Mouse (Mus musculus) cortical plate, adult 2 months (tissue): ENCODE results near the gene Mt4. TPM values are rescaled to one million over a fixed set of nuclear protein-coding genes. Genes with fewer than 3 reads are reported as not detected.
A peak's percentile ranks its signal among the peaks of the same experiment; 100 is the strongest.

Experiments
- H3K27ac ChIP-seq: fragments of 200-500 bp; 2 replicates; pipeline ENCODE4 v1.5.1; 2012; ENCODE audit warnings: low read length, control low read depth, inconsistent platforms; ENCODE audit not compliant: insufficient read depth
- H3K4me1 ChIP-seq: fragments of 200-500 bp; 2 replicates; pipeline ENCODE4 v1.6.1; 2011; ENCODE audit warnings: low read length; ENCODE audit not compliant: control insufficient read depth, insufficient read depth
- H3K4me3 ChIP-seq: fragments of 200-500 bp; 2 replicates; pipeline ENCODE4 v1.5.1; 2011; ENCODE audit warnings: mild to moderate bottlenecking, low read length, control low read depth; ENCODE audit not compliant: insufficient read depth
- CTCF ChIP-seq: fragments of 200-500 bp; IDR thresholded peaks from 2 replicates; pipeline ENCODE4 v1.5.1; 2011; ENCODE audit warnings: mild to moderate bottlenecking, control low read depth, low read length; ENCODE audit not compliant: insufficient read depth; ENCODE audit errors: extremely low read depth
- POLR2A ChIP-seq: fragments of 200-500 bp; IDR thresholded peaks from 2 replicates; pipeline ENCODE4 v1.6.1; 2011; ENCODE audit warnings: mild to moderate bottlenecking, low read length, control low read depth; ENCODE audit not compliant: insufficient read depth; ENCODE audit errors: extremely low read depth
- polyA plus RNA-seq: library from polyadenylated mRNA; depleted of rRNA; stranded (reverse); fragments of >200 nt; gene quantifications from 2 replicates; pipeline ENCODE4 v1.2.3, GENCODE M21; 2012; rRNA removed

Gene Mt4
- polyA plus RNA-seq, 1 experiment = not detected

DNA sequence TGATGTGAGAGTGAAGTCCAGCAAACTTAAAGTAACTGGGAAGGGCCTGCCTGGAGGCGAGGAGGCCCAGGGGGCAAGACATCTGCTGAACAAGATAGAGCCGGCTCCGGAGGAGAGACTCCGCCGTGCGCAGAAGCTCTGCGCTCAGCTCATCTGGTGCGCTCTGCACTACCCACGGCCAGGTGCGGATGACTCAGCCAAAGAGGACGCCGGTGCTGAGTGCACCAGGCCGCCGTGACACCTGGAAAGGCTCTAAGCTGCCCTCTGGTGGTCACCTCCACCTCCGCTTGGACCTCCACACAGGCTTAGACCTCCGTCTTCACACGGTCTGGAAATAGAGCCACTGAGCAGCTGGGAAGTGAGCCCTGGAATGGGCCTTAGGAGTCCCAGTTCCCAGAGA is 49.5 kb downstream of the Mt4 start:
- no peak for TF ChIP-seq POLR2A
- peak; percentile 28; the same call in 1 of the 2 replicates for TF ChIP-seq CTCF
- H3K4me1 ChIP-seq = no peaks in the 10 kb centered on the region; the same call in 1 of the 2 replicates
- H3K27ac ChIP-seq = no peak overlapping the region
- no peak overlapping the region for H3K4me3 ChIP-seq

DNA sequence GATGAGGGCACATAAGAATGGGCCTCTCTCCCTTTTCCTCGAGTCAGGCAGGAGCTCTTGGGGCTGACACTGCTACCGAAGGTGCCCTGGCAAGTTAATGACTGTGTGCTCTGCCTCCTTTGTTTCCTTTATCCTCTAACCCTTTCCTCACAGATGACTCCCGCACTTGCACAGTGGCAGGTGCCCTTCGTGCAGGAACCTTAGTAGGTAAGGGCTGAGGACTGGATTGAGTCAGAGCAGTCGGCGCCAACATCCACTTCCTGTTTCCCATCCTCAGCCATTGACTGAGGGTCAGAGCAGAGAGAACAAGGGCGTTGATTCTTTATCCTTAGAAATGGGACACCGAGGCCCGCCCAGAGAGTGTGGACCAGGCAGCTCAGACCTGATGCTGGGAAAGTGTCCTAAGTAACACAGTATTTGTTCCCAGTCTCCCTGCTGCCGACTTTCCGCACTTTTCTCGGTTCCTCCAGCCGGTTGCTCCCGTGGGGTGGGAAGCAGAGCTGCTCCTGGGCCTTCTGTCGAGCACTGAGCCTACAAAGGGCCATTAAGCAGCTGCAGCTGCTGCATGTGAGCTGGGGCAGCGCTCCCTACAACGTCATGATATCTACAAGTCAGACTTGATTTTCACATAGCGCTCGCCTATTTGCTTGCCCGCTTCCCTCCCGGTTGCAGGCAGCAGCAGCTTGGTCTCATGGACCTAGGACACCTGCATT is 50.4 kb downstream of the Mt4 start:
- H3K4me1 ChIP-seq = no peaks in the 10 kb centered on the region; the same call in 1 of the 2 replicates
- H3K4me3 ChIP-seq = no peak overlapping the region
- no peak for TF ChIP-seq POLR2A
- TF ChIP-seq CTCF = no peak
- no peak overlapping the region for H3K27ac ChIP-seq

Other genes with a start within 250 kb of the Mt4 start
- gene Amfr, start 124.4 kb upstream of the Mt4 start, polyA plus RNA-seq = 110 and 115 TPM in 2 replicates
- 31.1 and 32.1 TPM in 2 replicates for gene Nudt21, start 100.2 kb upstream of the Mt4 start, polyA plus RNA-seq
- gene Ogfod1, start 100.0 kb upstream of the Mt4 start, polyA plus RNA-seq = 61.4 and 65.9 TPM in 2 replicates
- 67.3 and 72.9 TPM in 2 replicates for gene Bbs2, start 38.3 kb upstream of the Mt4 start, polyA plus RNA-seq
- 1,778 and 1,863 TPM in 2 replicates for gene Mt3, start 15.4 kb downstream of the Mt4 start, polyA plus RNA-seq
- gene Mt2, start 35.5 kb downstream of the Mt4 start, polyA plus RNA-seq = 559 and 591 TPM in 2 replicates
- gene Mt1, start 41.9 kb downstream of the Mt4 start, polyA plus RNA-seq = 1,137 and 1,412 TPM in 2 replicates
- 26.5 and 27.2 TPM in 2 replicates for gene Nup93, start 77.4 kb downstream of the Mt4 start, polyA plus RNA-seq
- gene Slc12a3, start 192.0 kb downstream of the Mt4 start, polyA plus RNA-seq = 0.66 and 1.0 TPM in 2 replicates
- 90.6 and 97.8 TPM in 2 replicates for gene Herpud1, start 249.2 kb downstream of the Mt4 start, polyA plus RNA-seq